ENCODE assay signal across 14 mouse cellular contexts in the genomic region with DNA sequence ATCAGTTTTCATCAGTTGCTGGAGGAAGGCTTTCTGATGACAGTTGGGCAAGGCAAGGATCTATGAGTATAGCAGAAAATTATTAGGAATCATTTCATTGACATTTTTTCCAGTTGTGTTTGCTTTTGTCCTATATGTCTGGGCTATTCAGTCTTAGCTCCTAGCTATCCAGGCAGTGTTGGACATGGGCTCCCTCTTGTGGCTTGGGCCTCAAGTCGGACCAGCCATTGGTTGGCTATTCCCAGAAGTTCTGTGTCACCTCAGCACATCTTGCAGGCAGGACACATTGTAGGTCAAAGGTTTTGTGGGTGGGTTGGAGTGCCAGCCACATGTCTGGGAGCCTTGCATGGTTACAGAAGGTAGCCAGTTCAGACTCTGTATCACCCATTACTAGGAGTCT. TPM values are rescaled to one million over a fixed set of nuclear protein-coding genes. Genes with fewer than 3 reads are reported as not detected.
DNase-seq lines count a peak whose midpoint lies in the region; ATAC-seq and TF ChIP-seq lines count a peak whose summit lies in the region.
"Had no signal": no experiment of that assay in that cellular context is flagged by ENCODE, and none has a peak within 500 bp of the region (broad histone marks: within the 10 kb centered on the region; RNA-seq: fewer than 3 reads in every experiment).

No protein-coding gene starts in this region.

- H3K27ac ChIP-seq in kidney, adult 2 months (ENCODE audit: insufficient read depth, low read depth, low read length) = no peak overlapping the region
- H3K27ac ChIP-seq in kidney, embryonic 14.5 days (ENCODE audit: low read depth, low read length) = no peak overlapping the region
- no peak overlapping the region for H3K27ac ChIP-seq in lung, postnatal 0 days (ENCODE audit: low read length)
- H3K27ac ChIP-seq in forebrain, embryonic 12.5 days = no peak overlapping the region
- H3K27ac ChIP-seq: embryonic facial prominence, embryonic 12.5 days had no signal

- no peak overlapping the region for H3K9ac ChIP-seq in kidney, embryonic 14.5 days (ENCODE audit: low read depth, low read length)
- H3K9ac ChIP-seq in lung, postnatal 0 days (replicated peaks; ENCODE audit: low read depth) = no peak overlapping the region
- H3K9ac ChIP-seq in forebrain, embryonic 12.5 days = no peak overlapping the region
- H3K9ac ChIP-seq: embryonic facial prominence, embryonic 12.5 days had no signal

- POLR2A ChIA-PET in Patski (lab: Charles Lee) = no interaction called here

- no peak overlapping the region for H3K4me3 ChIP-seq in kidney, adult 2 months (ENCODE audit: insufficient read depth, low read depth, low read length)
- H3K4me3 ChIP-seq in kidney, embryonic 14.5 days (ENCODE audit: low read length) = no peak overlapping the region
- no peak overlapping the region for H3K4me3 ChIP-seq in lung, postnatal 0 days (ENCODE audit: low read depth, low read length)
- no peak overlapping the region for H3K4me3 ChIP-seq in forebrain, embryonic 12.5 days (replicated peaks)
- H3K4me3 ChIP-seq: embryonic facial prominence, embryonic 12.5 days; myocyte had no signal

- no peak overlapping the region for H3K4me2 ChIP-seq in kidney, embryonic 14.5 days (replicated peaks; ENCODE audit: low read depth, low read length)
- H3K4me2 ChIP-seq in lung, postnatal 0 days (replicated peaks; ENCODE audit: low read depth, low read length) = no peak overlapping the region
- no peak overlapping the region for H3K4me2 ChIP-seq in forebrain, embryonic 12.5 days
- H3K4me2 ChIP-seq: embryonic facial prominence, embryonic 12.5 days had no signal

- no peak for ATAC-seq in kidney, embryonic 14.5 days (ENCODE audit: low FRiP score, low TSS enrichment)
- ATAC-seq in lung, postnatal 0 days = no peak
- ATAC-seq in Patski = no peak
- ATAC-seq in megakaryocyte-erythroid progenitor cell, adult 5-6 weeks (replicated peaks; ENCODE audit: low FRiP score, low TSS enrichment, poor library complexity, severe bottlenecking) = peak; percentile 67
- no peak for ATAC-seq in forebrain, embryonic 12.5 days (ENCODE audit: low FRiP score)

- in situ Hi-C loops in Patski (cut with MboI; ENCODE audit: low pct_unique_long_range_greater_than_20kb) = no loop called here

- CTCF ChIA-PET in Patski (lab: Charles Lee) = no interaction called here

- peak; percentile 4 for DNase-seq in kidney, adult 2 months
- no peak for DNase-seq in lung, postnatal 0 days (ENCODE audit: low spot score)
- no peak for DNase-seq in lung, postnatal 10 days
- no peak for DNase-seq in Patski (ENCODE audit: low read depth, low spot score)
- no peak for DNase-seq in thymus, postnatal 10 days (ENCODE audit: low spot score in 2 of 2)
- DNase-seq: right cerebral cortex, postnatal 4 days had no signal

- TF ChIP-seq CTCF in kidney, adult 2 months (conservative IDR thresholded peaks at IDR 0.05; ENCODE audit: insufficient read depth, insufficient read length, low read depth, low read length) = peak; percentile 42
- TF ChIP-seq CTCF in lung, postnatal 0 days (IDR thresholded peaks at IDR 0.05) = peak; percentile 12; the same call in 1 of the 2 replicates
- peak; percentile 28 for TF ChIP-seq CTCF in Patski (IDR thresholded peaks at IDR 0.05)

- H3K9me3 ChIP-seq in kidney, embryonic 14.5 days (ENCODE audit: control insufficient read depth, low read length) = no peaks in the 10 kb centered on the region
- H3K9me3 ChIP-seq in lung, postnatal 0 days (ENCODE audit: low read length) = no peaks in the 10 kb centered on the region
- H3K9me3 ChIP-seq in forebrain, embryonic 12.5 days = no peaks in the 10 kb centered on the region
- H3K9me3 ChIP-seq: embryonic facial prominence, embryonic 12.5 days had no signal

- no peaks in the 10 kb centered on the region for H3K4me1 ChIP-seq in kidney, adult 2 months (ENCODE audit: control insufficient read depth, insufficient read depth, low read length)
- H3K4me1 ChIP-seq in kidney, embryonic 14.5 days (ENCODE audit: control insufficient read depth, insufficient read depth, low read length) = no peaks in the 10 kb centered on the region
- H3K4me1 ChIP-seq in lung, postnatal 0 days (ENCODE audit: insufficient read depth, low read depth, low read length) = no peaks in the 10 kb centered on the region
- no peaks in the 10 kb centered on the region for H3K4me1 ChIP-seq in forebrain, embryonic 12.5 days
- H3K4me1 ChIP-seq: embryonic facial prominence, embryonic 12.5 days had no signal

- TF ChIP-seq POLR2A in kidney, adult 2 months (IDR thresholded peaks at IDR 0.05; ENCODE audit: low read depth, low read length) = no peak

- no peaks in the 10 kb centered on the region for H3K27me3 ChIP-seq in kidney, adult 2 months (replicated peaks; ENCODE audit: control insufficient read depth, insufficient read depth, low read length)
- H3K27me3 ChIP-seq in kidney, embryonic 14.5 days (ENCODE audit: control insufficient read depth, insufficient read depth, low read length) = no peaks in the 10 kb centered on the region
- no peaks in the 10 kb centered on the region for H3K27me3 ChIP-seq in lung, postnatal 0 days (replicated peaks; ENCODE audit: insufficient read depth, low read length)
- peaks cover 3% of the 10 kb centered on the region for H3K27me3 ChIP-seq in Patski
- no peaks in the 10 kb centered on the region for H3K27me3 ChIP-seq in forebrain, embryonic 12.5 days
- H3K27me3 ChIP-seq: embryonic facial prominence, embryonic 12.5 days had no signal

- H3K36me3 ChIP-seq in kidney, adult 2 months (ENCODE audit: control insufficient read depth, insufficient read depth, low read length) = no peaks in the 10 kb centered on the region
- H3K36me3 ChIP-seq in kidney, embryonic 14.5 days (ENCODE audit: control insufficient read depth, insufficient read depth, low read length) = no peaks in the 10 kb centered on the region
- no peaks in the 10 kb centered on the region for H3K36me3 ChIP-seq in lung, postnatal 0 days (ENCODE audit: insufficient read depth, low read length)
- H3K36me3 ChIP-seq in forebrain, embryonic 12.5 days (replicated peaks) = no peaks in the 10 kb centered on the region
- H3K36me3 ChIP-seq: embryonic facial prominence, embryonic 12.5 days had no signal

- 70% methylated on average over 1 of the region's 1 CpGs for WGBS in kidney, adult 2 months
- WGBS in kidney, embryonic 14.5 days = 78% methylated on average over 1 of the region's 1 CpGs
- 63% methylated on average over 1 of the region's 1 CpGs for WGBS in lung, postnatal 0 days
- WGBS in forebrain, embryonic 12.5 days = 63% methylated on average over 1 of the region's 1 CpGs

- TF ChIP-seq EP300 in lung, postnatal 0 days (IDR thresholded peaks at IDR 0.05) = no peak

RNA-seq across cellular contexts. Expression of gene Clec4a4, which starts 15.4 kb away (rescaled TPM):
- not detected in 2 replicates for polyA plus RNA-seq in kidney, adult 2 months (2012; rRNA removed)
- not detected in 2 replicates for polyA plus RNA-seq in kidney, embryonic 14.5 days (2014; fragmentation: Nextera tagmentation; extraction: Ambion mirVana)
- 0.35 TPM in 1 of 2 replicates, not detected in the other for polyA plus RNA-seq in lung, postnatal 0 days (2015; fragmentation: Nextera tagmentation; extraction: Ambion mirVana)
- polyA plus RNA-seq in Patski (2021) = not detected
- not detected in 2 replicates for total RNA-seq in megakaryocyte-erythroid progenitor cell, adult 5-6 weeks (2014; fragmentation: Nextera tagmentation)
- not detected in 2 replicates for total RNA-seq in megakaryocyte-erythroid progenitor cell, adult 5-6 weeks (2017)
- not detected in 2 replicates for polyA plus RNA-seq in forebrain, embryonic 12.5 days (2016; fragmentation: Nextera tagmentation; extraction: Ambion mirVana)
- total RNA-seq: left cerebral cortex, adult 8-10 months had no signal
- polyA plus RNA-seq: embryonic facial prominence, embryonic 12.5 days; frontal cortex, adult 2 months; heart, postnatal 0 days; myocyte had no signal

RNA-seq across cellular contexts. Expression of gene Clec4b1, which starts 44.2 kb away (rescaled TPM):
- polyA plus RNA-seq in kidney, adult 2 months (2012; rRNA removed) = 0.64 and 1.5 TPM in 2 replicates
- 0.34 TPM in 1 of 2 replicates, not detected in the other for polyA plus RNA-seq in kidney, embryonic 14.5 days (2014; fragmentation: Nextera tagmentation; extraction: Ambion mirVana)
- polyA plus RNA-seq in lung, postnatal 0 days (2015; fragmentation: Nextera tagmentation; extraction: Ambion mirVana) = 1.9 and 2.3 TPM in 2 replicates
- not detected for polyA plus RNA-seq in Patski (2021)
- 4.7 TPM in 1 of 2 replicates, not detected in the other for total RNA-seq in megakaryocyte-erythroid progenitor cell, adult 5-6 weeks (2014; fragmentation: Nextera tagmentation)
- total RNA-seq in megakaryocyte-erythroid progenitor cell, adult 5-6 weeks (2017) = 6.6 TPM in 1 of 2 replicates, not detected in the other
- not detected in 2 replicates for polyA plus RNA-seq in forebrain, embryonic 12.5 days (2016; fragmentation: Nextera tagmentation; extraction: Ambion mirVana)
- total RNA-seq: left cerebral cortex, adult 8-10 months had no signal
- polyA plus RNA-seq: embryonic facial prominence, embryonic 12.5 days; frontal cortex, adult 2 months; heart, postnatal 0 days; myocyte had no signal

RNA-seq across cellular contexts. Expression of gene Clec4a3, which starts 53.3 kb away (rescaled TPM):
- 0.33 and 0.84 TPM in 2 replicates for polyA plus RNA-seq in kidney, adult 2 months (2012; rRNA removed)
- polyA plus RNA-seq in kidney, embryonic 14.5 days (2014; fragmentation: Nextera tagmentation; extraction: Ambion mirVana) = 2.5 and 2.6 TPM in 2 replicates
- polyA plus RNA-seq in lung, postnatal 0 days (2015; fragmentation: Nextera tagmentation; extraction: Ambion mirVana) = 13.2 and 19.8 TPM in 2 replicates
- not detected for polyA plus RNA-seq in Patski (2021)
- total RNA-seq in megakaryocyte-erythroid progenitor cell, adult 5-6 weeks (2014; fragmentation: Nextera tagmentation) = not detected in 2 replicates
- not detected in 2 replicates for total RNA-seq in megakaryocyte-erythroid progenitor cell, adult 5-6 weeks (2017)
- 0.38 and 0.59 TPM in 2 replicates for polyA plus RNA-seq in forebrain, embryonic 12.5 days (2016; fragmentation: Nextera tagmentation; extraction: Ambion mirVana)
- polyA plus RNA-seq: myocyte had no signal
